Mouse (Mus musculus) CD4-positive helper T cell, adult 2 months (primary cell): ENCODE results near the gene Pls1.

Source experiments
- DNase-seq: peaks from one replicate; pipeline ENCODE4 v3.0.0-alpha.2; 2012; ENCODE audit warnings: low read depth, missing footprints, low spot score

Pls1 gene

GRCm38 (mm10) chr9:95705371-95705770 lies 139.7 kb downstream of the Pls1 start:
- DNase-seq, result no peak

- DNase-seq, result no peak
Observed at GRCm38 (mm10) chr9:95704078-95704477, 141.0 kb downstream of the Pls1 start.
